Mouse (Mus musculus) kidney, adult 2 months (tissue): ENCODE data around the gene Epo. TPM values are rescaled to one million over a fixed set of nuclear protein-coding genes. Genes with fewer than 3 reads are reported as not detected.

Source experiments
- DNase-seq: peaks from one replicate; pipeline ENCODE4 v3.0.0; 2021
- H3K27ac ChIP-seq: fragments of 200-500 bp; 2 replicates; pipeline ENCODE4 v1.5.1; 2012; ENCODE audit warnings: low read depth, low read length, control low read depth, inconsistent platforms; ENCODE audit not compliant: insufficient read depth
- H3K27me3 ChIP-seq: fragments of 200-500 bp; replicated peaks from 2 replicates; pipeline ENCODE4 v1.6.1; 2012; ENCODE audit warnings: mild to moderate bottlenecking, moderate library complexity, low read length, inconsistent platforms; ENCODE audit not compliant: control insufficient read depth, insufficient read depth
- H3K36me3 ChIP-seq: fragments of 200-500 bp; 2 replicates; pipeline ENCODE4 v1.6.1; 2012; ENCODE audit warnings: mild to moderate bottlenecking, moderate library complexity, low read length, inconsistent platforms; ENCODE audit not compliant: control insufficient read depth, insufficient read depth
- H3K4me1 ChIP-seq: fragments of 200-500 bp; 2 replicates; pipeline ENCODE4 v1.6.1; 2011; ENCODE audit warnings: low read length; ENCODE audit not compliant: control insufficient read depth, insufficient read depth
- H3K4me3 ChIP-seq: fragments of 200-500 bp; 2 replicates; pipeline ENCODE4 v1.5.1; 2011; ENCODE audit warnings: mild to moderate bottlenecking, low read depth, low read length, control low read depth; ENCODE audit not compliant: insufficient read depth
- CTCF ChIP-seq: fragments of 200-500 bp; conservative IDR thresholded peaks from 2 replicates; pipeline ENCODE4 v1.5.1; 2011; ENCODE audit warnings: low read depth, mild to moderate bottlenecking, control low read depth, low read length, moderate library complexity, mixed read lengths; ENCODE audit not compliant: insufficient read depth, insufficient read length
- POLR2A ChIP-seq: fragments of 200-500 bp; IDR thresholded peaks from one replicate; pipeline ENCODE4 v1.6.1; 2011; ENCODE audit warnings: low read depth, low read length, control low read depth
- WGBS: fragments of 180-500 bp; shearing (Covaris S2); methylation state at CpG from one replicate; pipeline ENCODE4 v1.1.7; 2018; 5-methylcytosine and 5-hydroxymethylcytosine counted together
- polyA plus RNA-seq: library from polyadenylated mRNA; depleted of rRNA; stranded (reverse); fragments of >200 nt; gene quantifications from 2 replicates; pipeline ENCODE4 v1.2.3, GENCODE M21; 2012

The Epo gene
- polyA plus RNA-seq, 1 experiment, result not detected

DNA sequence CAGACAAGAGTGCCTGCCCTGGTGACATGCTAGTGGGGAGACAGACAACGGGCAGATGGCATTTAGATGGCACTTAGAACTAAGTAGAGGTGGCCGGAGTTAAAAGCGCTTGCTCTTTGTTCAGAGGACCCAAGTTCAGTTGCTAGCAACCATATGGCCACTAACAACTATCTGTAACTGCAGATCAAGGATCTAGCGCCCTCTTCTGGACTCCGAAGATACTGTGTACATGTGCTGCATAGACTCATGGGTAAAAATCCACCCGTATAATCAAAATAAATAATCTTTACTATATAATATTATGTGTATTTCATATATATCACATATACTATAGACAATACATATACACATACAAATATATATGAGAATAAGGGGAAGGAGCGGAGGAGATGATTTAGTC, 45.4 kb downstream of the Epo start:
- Histone ChIP-seq H3K4me1 (no peaks in the 10 kb centered on the region), H3K27ac (no peak overlapping the region)
- TF ChIP-seq CTCF, result no peak
- no peak for TF ChIP-seq POLR2A

DNA sequence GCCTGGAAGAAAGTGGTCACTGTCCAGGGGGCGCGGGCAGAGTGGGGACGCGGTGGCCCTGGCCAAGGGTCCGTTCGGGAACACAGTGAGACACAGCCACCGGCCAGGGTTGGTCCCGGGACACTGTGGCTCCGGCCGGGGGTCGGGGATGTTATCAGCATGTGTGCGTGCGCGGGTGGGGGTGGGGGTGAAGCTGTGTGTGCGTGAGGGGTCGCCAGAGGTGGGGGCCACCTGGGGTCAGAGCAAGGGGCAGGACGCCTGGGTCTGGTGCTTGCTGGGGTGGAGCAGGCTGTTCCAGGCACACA, 47.2 kb downstream of the Epo start:
- 6% methylated on average over 17 of the region's 17 CpGs for WGBS
- H3K27ac ChIP-seq, result no peak overlapping the region
- DNase-seq, result no peak
- no peaks in the 10 kb centered on the region for H3K36me3 ChIP-seq
- no peak overlapping the region for H3K4me3 ChIP-seq
- H3K27me3 ChIP-seq, result no peaks in the 10 kb centered on the region
- no peak for TF ChIP-seq CTCF
- no peak for TF ChIP-seq POLR2A
- no peaks in the 10 kb centered on the region for H3K4me1 ChIP-seq

More for the DNA sequence above, 45.4 kb downstream of the Epo start:
- Histone ChIP-seq H3K4me3 (no peak overlapping the region), H3K27me3 (no peaks in the 10 kb centered on the region), H3K36me3 (no peaks in the 10 kb centered on the region)
- no peak for DNase-seq
- WGBS, result 87% methylated on average over 7 of the region's 7 CpGs

DNA sequence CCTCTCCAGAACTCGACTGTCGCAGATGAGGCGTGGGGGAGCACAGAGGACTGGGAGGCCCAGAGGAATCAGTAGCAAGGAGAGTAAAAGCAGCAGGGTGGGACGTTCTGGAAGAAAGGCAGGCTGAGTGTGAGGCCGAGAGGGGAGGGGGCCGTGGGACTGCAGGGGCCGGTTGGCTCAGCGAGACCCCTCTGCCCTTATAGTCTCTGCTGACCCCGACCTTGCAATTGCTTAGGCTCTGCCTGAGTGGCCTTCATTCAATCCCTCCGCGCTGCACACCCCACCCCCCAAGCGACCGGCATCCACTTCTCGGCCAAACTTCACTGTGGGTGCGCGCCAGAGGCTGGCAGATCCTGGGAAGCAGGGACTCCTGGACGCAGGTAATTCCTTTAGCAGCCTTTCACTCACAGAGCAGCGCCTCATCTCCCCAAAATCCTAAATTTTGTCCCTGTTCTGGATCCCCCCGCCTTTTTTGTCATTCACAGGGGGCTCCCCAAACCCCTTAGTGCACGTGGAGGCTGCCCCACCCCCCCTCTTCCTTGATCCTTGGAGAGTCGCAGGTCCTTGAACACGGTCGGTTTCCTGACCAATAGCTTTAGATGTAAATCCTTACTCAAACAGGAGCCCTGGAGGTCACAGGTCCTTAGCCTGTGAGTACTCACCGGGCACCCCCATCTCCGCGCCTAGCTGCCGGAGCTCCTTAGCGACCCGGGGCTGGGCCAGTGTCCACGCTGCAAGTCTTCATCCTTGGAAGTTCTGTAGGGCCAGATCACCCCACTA, 47.8 kb downstream of the Epo start:
- no peaks in the 10 kb centered on the region for H3K36me3 ChIP-seq
- TF ChIP-seq POLR2A, result no peak
- no peak for TF ChIP-seq CTCF
- 25% methylated on average over 30 of the region's 30 CpGs for WGBS
- no peak overlapping the region for H3K27ac ChIP-seq
- H3K4me3 ChIP-seq, result no peak overlapping the region
- DNase-seq, result no peak
- H3K27me3 ChIP-seq, result no peaks in the 10 kb centered on the region
- no peaks in the 10 kb centered on the region for H3K4me1 ChIP-seq

DNA sequence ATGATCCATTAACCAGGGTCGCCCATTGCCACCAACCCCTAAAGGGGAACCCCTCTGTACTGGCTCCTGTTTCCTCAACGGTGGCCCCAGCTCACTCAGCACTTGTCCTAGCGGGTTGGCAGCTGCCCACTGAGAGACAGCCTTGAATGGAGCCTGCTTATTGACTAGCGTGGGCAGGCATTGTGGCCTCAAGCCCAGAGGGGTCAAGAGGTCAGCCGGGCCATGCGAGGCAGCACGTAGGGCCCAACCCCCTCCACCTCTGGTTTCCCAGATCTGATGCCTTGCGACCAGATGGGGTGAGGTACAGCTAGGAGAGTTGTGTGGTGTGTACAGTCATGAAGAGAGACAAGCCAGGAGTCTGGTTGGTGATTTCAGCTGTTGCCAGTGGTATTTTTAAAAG, 51.1 kb downstream of the Epo start:
- Histone ChIP-seq H3K27ac (no peak overlapping the region), H3K4me3 (no peak overlapping the region), H3K27me3 (no peaks in the 10 kb centered on the region), H3K36me3 (no peaks in the 10 kb centered on the region), H3K4me1 (no peaks in the 10 kb centered on the region)
- no peak for DNase-seq
- 41% methylated on average over 8 of the region's 8 CpGs for WGBS
- TF ChIP-seq POLR2A (no peak), CTCF (no peak)

DNA sequence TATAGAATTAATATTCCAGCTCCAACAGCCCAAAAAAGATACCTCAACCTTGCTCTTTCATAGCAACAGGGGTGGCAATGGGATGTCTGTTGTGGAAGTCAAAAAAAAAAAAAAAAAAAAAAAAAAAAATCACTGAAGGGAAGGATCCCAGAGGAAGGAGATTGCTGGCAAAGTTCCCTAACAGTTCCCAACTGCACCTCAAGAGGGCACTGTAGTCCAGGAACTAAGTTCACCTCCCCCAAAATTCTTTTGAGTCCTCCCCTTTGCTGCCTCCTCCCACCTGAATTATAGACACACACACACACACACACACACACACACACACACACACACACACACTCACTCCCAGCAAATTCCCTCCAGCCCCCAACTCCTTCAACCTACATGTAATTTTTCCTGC, 51.9 kb downstream of the Epo start:
- Histone ChIP-seq H3K36me3 (no peaks in the 10 kb centered on the region), H3K27me3 (no peaks in the 10 kb centered on the region), H3K4me3 (no peak overlapping the region), H3K4me1 (no peaks in the 10 kb centered on the region), H3K27ac (no peak overlapping the region)
- TF ChIP-seq POLR2A, result no peak
- TF ChIP-seq CTCF, result peak; percentile 73
- peak; percentile 83 for DNase-seq

DNA sequence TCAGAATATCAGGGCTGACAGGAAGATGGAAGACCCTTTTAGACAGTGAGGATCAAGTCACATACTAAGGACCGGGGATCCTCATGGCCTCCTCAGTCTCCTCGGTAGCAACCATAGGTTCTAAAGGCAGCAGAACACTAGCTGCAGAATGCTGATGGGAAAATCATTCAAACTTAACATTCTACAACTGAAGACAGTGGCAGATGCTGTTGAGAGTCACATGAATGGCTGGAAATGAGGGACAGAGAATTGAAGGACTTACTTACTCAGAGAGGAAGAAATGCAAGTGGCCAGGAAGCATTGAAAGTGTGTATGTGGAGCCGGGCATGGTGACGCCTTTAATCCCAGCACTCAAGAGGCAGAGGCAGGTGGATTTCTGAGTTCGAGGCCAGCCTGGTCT, 56.1 kb downstream of the Epo start, which contains the start of gene Zan:
Gene Zan (minus strand): TSS at position 101 of the 400 bp plus-strand sequence.
- Histone ChIP-seq H3K27ac (no peak within 1 kb of the TSS), H3K4me1 (no peaks in the 10 kb centered on the region), H3K27me3 (no peaks in the 10 kb centered on the region), H3K4me3 (no peak within 1 kb of the TSS), H3K36me3 (no peaks in the 10 kb centered on the region)
- TF ChIP-seq POLR2A, result no peak
- no peak for TF ChIP-seq CTCF
- no peak for DNase-seq
- 86% methylated on average over 5 of the region's 5 CpGs for WGBS

DNA sequence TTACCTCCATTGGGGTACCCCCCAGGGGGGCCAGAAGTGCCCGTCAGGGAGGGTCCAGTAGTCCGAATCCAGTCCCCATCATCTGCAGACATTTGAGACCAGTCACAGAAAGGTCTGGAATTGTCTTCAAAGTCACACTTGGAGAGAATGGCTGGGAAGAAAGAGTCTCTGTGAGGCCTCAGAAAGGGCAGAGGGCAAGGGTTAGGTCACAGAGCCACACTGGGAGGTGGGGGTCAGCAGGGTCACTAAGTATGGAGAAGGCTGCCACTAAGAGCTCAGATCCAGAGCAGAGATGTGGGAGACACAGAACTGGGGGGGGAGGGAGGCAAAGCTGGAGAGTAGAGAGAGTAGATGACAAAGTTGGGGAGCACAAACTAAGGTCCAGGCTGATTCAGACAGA, 58.7 kb downstream of the Epo start:
- H3K4me1 ChIP-seq, result no peaks in the 10 kb centered on the region
- no peaks in the 10 kb centered on the region for H3K36me3 ChIP-seq
- DNase-seq, result no peak
- no peak for TF ChIP-seq CTCF
- no peak for TF ChIP-seq POLR2A
- no peak overlapping the region for H3K27ac ChIP-seq
- no peaks in the 10 kb centered on the region for H3K27me3 ChIP-seq
- WGBS, result 66% methylated on average over 2 of the region's 2 CpGs
- no peak overlapping the region for H3K4me3 ChIP-seq
